Comparison of ENCODE assay signal across 28 mouse cellular contexts in the genomic region with DNA sequence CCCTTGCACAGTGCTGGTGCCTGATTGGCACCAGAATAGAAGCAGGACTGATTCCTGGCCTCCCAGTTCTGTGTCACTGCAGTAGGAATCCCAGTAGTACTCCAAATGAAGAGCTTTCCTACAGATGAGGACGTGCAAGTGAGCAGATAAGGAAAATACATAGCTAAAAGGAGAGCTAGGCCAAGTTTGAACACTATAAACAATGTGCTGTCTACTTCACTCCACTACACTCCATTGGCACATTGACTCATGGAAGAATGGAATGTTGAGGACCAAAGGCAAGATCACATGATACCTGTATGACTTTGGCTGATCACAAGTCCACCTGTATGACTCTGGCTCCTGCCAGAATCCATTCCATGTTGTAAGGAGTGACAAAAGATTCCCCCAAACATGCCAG.
"Had no signal": no experiment of that assay in that cellular context is flagged by ENCODE, and none has a peak within 500 bp of the region (broad histone marks: within the 10 kb centered on the region; RNA-seq: fewer than 3 reads in every experiment).

No protein-coding gene starts in this region.

- H3K4me1 ChIP-seq: embryonic facial prominence, embryonic 10.5 days; embryonic facial prominence, embryonic 12.5 days; embryonic facial prominence, embryonic 13.5 days; embryonic facial prominence, embryonic 15.5 days; forebrain, embryonic 10.5 days; forebrain, embryonic 12.5 days; forebrain, embryonic 13.5 days; forebrain, embryonic 15.5 days had no signal

- H3K4me2 ChIP-seq: embryonic facial prominence, embryonic 12.5 days; embryonic facial prominence, embryonic 13.5 days; embryonic facial prominence, embryonic 15.5 days; forebrain, embryonic 12.5 days; forebrain, embryonic 13.5 days; forebrain, embryonic 15.5 days had no signal

- H3K27ac ChIP-seq: embryonic facial prominence, embryonic 10.5 days; embryonic facial prominence, embryonic 12.5 days; embryonic facial prominence, embryonic 13.5 days; embryonic facial prominence, embryonic 15.5 days; forebrain, embryonic 10.5 days; forebrain, embryonic 12.5 days; forebrain, embryonic 13.5 days; forebrain, embryonic 15.5 days; gastrocnemius, adult 2 months had no signal

- H3K9ac ChIP-seq: embryonic facial prominence, embryonic 12.5 days; embryonic facial prominence, embryonic 13.5 days; embryonic facial prominence, embryonic 15.5 days; forebrain, embryonic 12.5 days; forebrain, embryonic 13.5 days; forebrain, embryonic 15.5 days; forebrain, postnatal 0 days had no signal

- H3K9me3 ChIP-seq: embryonic facial prominence, embryonic 10.5 days; embryonic facial prominence, embryonic 12.5 days; embryonic facial prominence, embryonic 13.5 days; embryonic facial prominence, embryonic 15.5 days; forebrain, embryonic 10.5 days; forebrain, embryonic 12.5 days; forebrain, embryonic 13.5 days; forebrain, embryonic 15.5 days had no signal

- ATAC-seq: forebrain, embryonic 13.5 days; forebrain, embryonic 14.5 days; forebrain, embryonic 15.5 days; forebrain, embryonic 16.5 days; forebrain, postnatal 0 days had no signal

- H3K4me3 ChIP-seq: embryonic facial prominence, embryonic 10.5 days; embryonic facial prominence, embryonic 12.5 days; embryonic facial prominence, embryonic 13.5 days; embryonic facial prominence, embryonic 15.5 days; erythroblast, embryonic 14.5 days; forebrain, embryonic 10.5 days; forebrain, embryonic 12.5 days; forebrain, embryonic 13.5 days; forebrain, embryonic 15.5 days; gastrocnemius, adult 2 months had no signal

- DNase-seq: cerebellum, adult 18-20 months; cerebellum, adult 2 months; cerebellum, adult 8-10 months; cerebellum, adult 9-10 months; cerebellum, adult 9-11 months; cerebellum, postnatal 10 days; cerebellum, postnatal 14 days; cerebellum, postnatal 25 days; cerebellum, postnatal 36 days; embryo, embryonic 11 days; forebrain, postnatal 0 days; gastrocnemius, adult 2 months; gastrocnemius, postnatal 10 days; gastrocnemius, postnatal 14 days; gastrocnemius, postnatal 25 days; gastrocnemius, postnatal 36 days; heart, adult 11 months had no signal

- H3K27me3 ChIP-seq: embryonic facial prominence, embryonic 12.5 days; embryonic facial prominence, embryonic 13.5 days; embryonic facial prominence, embryonic 15.5 days; forebrain, embryonic 12.5 days; forebrain, embryonic 13.5 days; forebrain, embryonic 15.5 days had no signal

- H3K36me3 ChIP-seq: embryonic facial prominence, embryonic 10.5 days; embryonic facial prominence, embryonic 12.5 days; embryonic facial prominence, embryonic 13.5 days; embryonic facial prominence, embryonic 15.5 days; forebrain, embryonic 10.5 days; forebrain, embryonic 12.5 days; forebrain, embryonic 15.5 days had no signal
